Mouse (Mus musculus): Measurements from ENCODE around the gene Creb5. TPM values are rescaled to one million over a fixed set of nuclear protein-coding genes. Genes with fewer than 3 reads are reported as not detected.

Creb5 gene
- polyA plus RNA-seq (2015; fragmentation: Nextera tagmentation; extraction: Ambion mirVana), result 2.6 and 2.8 TPM in 2 replicates

DNA sequence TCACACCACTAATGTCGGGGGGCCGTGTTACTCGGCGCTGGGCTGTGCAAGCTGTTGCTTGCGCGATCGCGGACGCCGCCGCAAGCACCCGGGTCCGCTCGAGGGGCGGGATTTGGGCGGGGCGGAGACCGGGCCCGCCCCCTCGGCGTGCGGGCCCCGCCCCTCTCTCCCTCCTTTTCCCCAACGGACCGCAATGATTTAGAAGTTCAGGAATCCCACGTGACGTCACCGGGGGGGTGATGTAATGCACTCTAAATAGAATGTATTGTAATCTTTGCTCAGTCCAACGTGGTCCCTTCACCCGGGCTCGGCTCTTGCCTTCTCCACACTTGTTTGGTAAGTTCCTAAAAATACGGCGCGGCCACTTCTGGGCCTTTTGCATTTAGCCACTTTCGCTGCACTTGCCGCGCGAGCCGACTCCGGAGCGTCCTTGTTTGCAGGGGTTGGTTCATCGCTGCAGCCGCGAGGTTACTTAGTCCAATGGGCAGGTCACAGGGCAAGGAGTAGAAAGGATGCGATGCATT lies at the start of gene Creb5:
Creb5 (plus strand) TSS at position 233 of the 524 bp plus-strand sequence.
- peak within 1 kb of the TSS; percentile 80 for H3K4me2 ChIP-seq (replicated peaks; ENCODE audit: low read depth)
- under 1% methylated on average over 45 of the region's 45 CpGs for WGBS
- H3K9ac ChIP-seq (ENCODE audit: low read depth, low read length), result peak within 1 kb of the TSS; percentile 50
- peak; percentile 68 for ATAC-seq
- peaks cover 8% of the 10 kb centered on the region; the same call in 1 of the 2 replicates for H3K4me1 ChIP-seq (replicated peaks; ENCODE audit: control insufficient read depth, insufficient read depth, low read length)
- TF ChIP-seq CTCF (IDR thresholded peaks at IDR 0.05; ENCODE audit: low read depth), result no peak
- H3K36me3 ChIP-seq (ENCODE audit: control insufficient read depth, insufficient read depth), result no peaks in the 10 kb centered on the region
- H3K27ac ChIP-seq (ENCODE audit: low read depth, low read length), result no peak within 1 kb of the TSS
- H3K9me3 ChIP-seq (ENCODE audit: control insufficient read depth), result no peaks in the 10 kb centered on the region
- peaks cover 66% of the 10 kb centered on the region for H3K27me3 ChIP-seq (replicated peaks; ENCODE audit: control insufficient read depth, insufficient read depth, low read length)
- H3K4me3 ChIP-seq (ENCODE audit: low read depth, low read length), result peak within 1 kb of the TSS; percentile 56

GRCm38 (mm10) chr6:53259841-53260240 lies 27.2 kb upstream of the Creb5 start:
- no peak for TF ChIP-seq CTCF (IDR thresholded peaks at IDR 0.05; ENCODE audit: low read depth)
- Histone ChIP-seq H3K4me3 (ENCODE audit: low read depth, low read length) (no peak overlapping the region), H3K4me1 (replicated peaks; ENCODE audit: control insufficient read depth, insufficient read depth, low read length) (no peaks in the 10 kb centered on the region), H3K4me2 (replicated peaks; ENCODE audit: low read depth) (no peak overlapping the region), H3K36me3 (ENCODE audit: control insufficient read depth, insufficient read depth) (no peaks in the 10 kb centered on the region), H3K9ac (ENCODE audit: low read depth, low read length) (no peak overlapping the region), H3K9me3 (ENCODE audit: control insufficient read depth) (no peaks in the 10 kb centered on the region), H3K27me3 (replicated peaks; ENCODE audit: control insufficient read depth, insufficient read depth, low read length) (no peaks in the 10 kb centered on the region), H3K27ac (ENCODE audit: low read depth, low read length) (no peak overlapping the region)
- 87% methylated on average over 3 of the region's 3 CpGs for WGBS
- no peak for ATAC-seq

GRCm38 (mm10) chr6:53262401-53262800 lies 24.7 kb upstream of the Creb5 start:
- no peak overlapping the region for H3K9ac ChIP-seq (ENCODE audit: low read depth, low read length)
- no peak overlapping the region for H3K4me2 ChIP-seq (replicated peaks; ENCODE audit: low read depth)
- H3K4me3 ChIP-seq (ENCODE audit: low read depth, low read length), result no peak overlapping the region
- no peak overlapping the region for H3K27ac ChIP-seq (ENCODE audit: low read depth, low read length)
- no peaks in the 10 kb centered on the region for H3K9me3 ChIP-seq (ENCODE audit: control insufficient read depth)
- no peak for ATAC-seq
- 0 out of 2 replicates have a peak, but pooled peaks cover 6% of the 10 kb centered on the region for H3K27me3 ChIP-seq (replicated peaks; ENCODE audit: control insufficient read depth, insufficient read depth, low read length)
- H3K36me3 ChIP-seq (ENCODE audit: control insufficient read depth, insufficient read depth), result no peaks in the 10 kb centered on the region
- H3K4me1 ChIP-seq (replicated peaks; ENCODE audit: control insufficient read depth, insufficient read depth, low read length), result no peaks in the 10 kb centered on the region
- WGBS, result 78% methylated on average over 11 of the region's 11 CpGs
- TF ChIP-seq CTCF (IDR thresholded peaks at IDR 0.05; ENCODE audit: low read depth), result no peak

GRCm38 (mm10) chr6:53267036-53267435 lies 20.0 kb upstream of the Creb5 start:
- no peak overlapping the region for H3K4me3 ChIP-seq (ENCODE audit: low read depth, low read length)
- H3K36me3 ChIP-seq (ENCODE audit: control insufficient read depth, insufficient read depth), result no peaks in the 10 kb centered on the region
- peak; percentile 57 for TF ChIP-seq CTCF (IDR thresholded peaks at IDR 0.05; ENCODE audit: low read depth)
- no peak overlapping the region for H3K4me2 ChIP-seq (replicated peaks; ENCODE audit: low read depth)
- no peak for ATAC-seq
- H3K9ac ChIP-seq (ENCODE audit: low read depth, low read length), result no peak overlapping the region
- no peaks in the 10 kb centered on the region for H3K4me1 ChIP-seq (replicated peaks; ENCODE audit: control insufficient read depth, insufficient read depth, low read length)
- H3K27ac ChIP-seq (ENCODE audit: low read depth, low read length), result no peak overlapping the region
- H3K27me3 ChIP-seq (replicated peaks; ENCODE audit: control insufficient read depth, insufficient read depth, low read length), result peaks cover 6% of the 10 kb centered on the region; the same call in 1 of the 2 replicates
- no peaks in the 10 kb centered on the region for H3K9me3 ChIP-seq (ENCODE audit: control insufficient read depth)
- 32% methylated on average over 7 of the region's 7 CpGs for WGBS

DNA sequence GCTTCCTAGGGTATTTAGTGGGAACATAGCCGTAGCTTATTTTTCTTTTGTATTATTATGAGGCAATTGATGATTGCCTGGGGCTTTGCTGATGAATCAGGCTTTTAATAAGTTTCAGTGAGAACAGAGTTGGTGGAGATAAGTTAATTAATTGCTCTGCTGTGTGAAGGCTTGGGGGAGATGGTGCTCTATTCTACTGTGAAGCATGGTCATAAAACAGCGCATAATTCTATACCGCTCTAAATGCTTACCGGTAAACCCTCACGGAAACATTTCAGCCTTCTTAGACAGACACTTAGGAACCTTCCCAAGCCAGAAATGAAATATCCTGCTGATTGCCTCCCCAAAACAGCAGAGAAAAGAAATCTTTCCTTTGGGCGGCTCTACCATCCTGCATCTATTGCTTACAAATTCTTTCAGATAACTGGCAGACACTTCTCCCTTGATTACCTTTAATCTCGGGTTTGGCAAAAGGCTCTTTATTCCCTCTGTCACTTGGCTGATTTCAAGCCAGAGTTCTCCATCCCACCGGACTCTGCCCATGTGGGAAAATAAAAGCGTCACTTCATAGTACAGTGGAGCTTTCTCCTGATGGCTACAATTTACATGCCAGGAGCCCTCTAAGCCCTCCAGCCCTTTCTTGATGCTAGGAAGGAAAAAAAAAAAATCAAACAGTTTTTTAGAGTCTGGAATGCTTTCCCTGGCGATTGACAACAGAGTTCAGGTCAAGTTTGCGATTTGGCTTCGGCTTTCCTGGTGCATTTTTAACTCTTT lies 19.2 kb upstream of the Creb5 start:
- no peak overlapping the region for H3K9ac ChIP-seq (ENCODE audit: low read depth, low read length)
- 40% methylated on average over 12 of the region's 12 CpGs for WGBS
- ATAC-seq, result no peak
- H3K9me3 ChIP-seq (ENCODE audit: control insufficient read depth), result no peaks in the 10 kb centered on the region
- no peaks in the 10 kb centered on the region for H3K4me1 ChIP-seq (replicated peaks; ENCODE audit: control insufficient read depth, insufficient read depth, low read length)
- peaks cover 6% of the 10 kb centered on the region; the same call in 1 of the 2 replicates for H3K27me3 ChIP-seq (replicated peaks; ENCODE audit: control insufficient read depth, insufficient read depth, low read length)
- no peak for TF ChIP-seq CTCF (IDR thresholded peaks at IDR 0.05; ENCODE audit: low read depth)
- H3K36me3 ChIP-seq (ENCODE audit: control insufficient read depth, insufficient read depth), result no peaks in the 10 kb centered on the region
- no peak overlapping the region for H3K4me2 ChIP-seq (replicated peaks; ENCODE audit: low read depth)
- no peak overlapping the region for H3K4me3 ChIP-seq (ENCODE audit: low read depth, low read length)
- H3K27ac ChIP-seq (ENCODE audit: low read depth, low read length), result no peak overlapping the region

GRCm38 (mm10) chr6:53271216-53271615 lies 15.9 kb upstream of the Creb5 start:
- H3K4me1 ChIP-seq (replicated peaks; ENCODE audit: control insufficient read depth, insufficient read depth, low read length), result no peaks in the 10 kb centered on the region
- no peak overlapping the region for H3K27ac ChIP-seq (ENCODE audit: low read depth, low read length)
- ATAC-seq, result no peak
- peaks cover 7% of the 10 kb centered on the region; the same call in 1 of the 2 replicates for H3K27me3 ChIP-seq (replicated peaks; ENCODE audit: control insufficient read depth, insufficient read depth, low read length)
- no peaks in the 10 kb centered on the region for H3K9me3 ChIP-seq (ENCODE audit: control insufficient read depth)
- 61% methylated on average over 3 of the region's 3 CpGs for WGBS
- H3K4me3 ChIP-seq (ENCODE audit: low read depth, low read length), result no peak overlapping the region
- no peak overlapping the region for H3K4me2 ChIP-seq (replicated peaks; ENCODE audit: low read depth)
- TF ChIP-seq CTCF (IDR thresholded peaks at IDR 0.05; ENCODE audit: low read depth), result no peak
- no peak overlapping the region for H3K9ac ChIP-seq (ENCODE audit: low read depth, low read length)
- H3K36me3 ChIP-seq (ENCODE audit: control insufficient read depth, insufficient read depth), result no peaks in the 10 kb centered on the region

All from intestine, postnatal 0 days (tissue).